Mouse (Mus musculus): ENCODE data around the gene Phf11d. TPM values are rescaled to one million over a fixed set of nuclear protein-coding genes. Genes with fewer than 3 reads are reported as not detected.
A peak's percentile ranks its signal among the peaks of the same experiment; 100 is the strongest.
"Not testable (repeated sequence)": the region's sequence is repeated elsewhere in the genome, so short reads cannot be mapped to it uniquely, and the experiment has no call there.

The Phf11d gene
- under 1 TPM; 0.47 to 0.51 TPM for total RNA-seq (2021)

DNA sequence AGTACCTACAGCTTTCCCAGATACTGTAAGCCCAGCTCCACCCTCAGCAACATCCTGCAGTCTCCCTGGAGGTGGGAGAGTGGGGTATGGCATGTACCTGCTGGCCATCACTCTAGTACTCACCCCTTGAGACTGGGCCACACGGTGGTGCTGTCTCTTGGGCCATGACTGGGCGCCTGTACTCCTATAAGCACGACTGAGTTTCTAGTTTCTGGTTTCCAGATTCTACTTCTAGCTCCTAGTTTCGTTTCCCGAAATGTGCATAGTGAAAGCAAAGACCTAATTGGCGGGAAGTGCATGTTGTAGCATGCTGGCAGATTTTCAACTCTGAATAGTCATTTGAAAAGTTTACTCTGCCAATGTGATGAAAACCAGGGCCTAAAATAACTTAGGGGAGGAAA is at the start of gene Phf11d:
Phf11d (minus strand) TSS at position 227 of the 401 bp plus-strand sequence.
- peak; percentile 4 to 27 for DNase-seq (ENCODE audit: extremely low spot score in 1 of 2, low spot score in 2 of 2)
- intact Hi-C loops (cut with DNase I) = no loop called here

- intact Hi-C loops (cut with DNase I); DNase-seq (ENCODE audit: extremely low spot score in 1 of 2, low spot score in 2 of 2): not testable (repeated sequence)
These were observed 49.7 kb upstream of the Phf11d start for GRCm38 (mm10) chr14:59414979-59415378.

GRCm38 (mm10) chr14:59396999-59397398 is 31.7 kb upstream of the Phf11d start:
- intact Hi-C loops (cut with DNase I) = no loop called here

DNA sequence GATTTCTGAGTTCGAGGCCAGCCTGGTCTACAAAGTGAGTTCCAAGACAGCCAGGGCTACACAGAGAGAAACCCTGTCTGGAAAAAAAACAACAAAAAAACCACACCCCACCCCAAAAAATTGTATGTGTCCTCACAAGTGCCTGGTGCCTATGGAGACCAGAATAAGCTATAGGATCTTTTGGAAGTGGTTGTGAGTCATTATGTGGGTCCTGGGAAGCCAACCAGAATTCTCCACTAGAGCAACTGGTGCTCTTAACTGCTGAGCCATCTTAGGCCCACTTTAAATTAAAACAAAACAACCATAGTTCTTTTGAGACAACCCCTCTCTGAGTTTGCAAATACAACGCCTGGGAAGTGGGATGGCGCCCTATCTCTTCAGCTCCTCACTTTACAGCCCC is 30.0 kb upstream of the Phf11d start, which contains the start of gene Phf11c:
Phf11c (minus strand) TSS at position 101 of the 400 bp plus-strand sequence.
- intact Hi-C loops (cut with DNase I) = no loop called here

More at GRCm38 (mm10) chr14:59396999-59397398, 31.7 kb upstream of the Phf11d start:
- no peak for DNase-seq (ENCODE audit: extremely low spot score in 1 of 2, low spot score in 2 of 2)

GRCm38 (mm10) chr14:59390181-59390580 is 24.9 kb upstream of the Phf11d start:
- peak in 1 of 2 experiments; percentile 14 for DNase-seq (ENCODE audit: extremely low spot score in 1 of 2, low spot score in 2 of 2)
- intact Hi-C loops (cut with DNase I) = not testable (repeated sequence)

More for the DNA sequence above, 30.0 kb upstream of the Phf11d start, which contains the start of gene Phf11c:
- DNase-seq (ENCODE audit: extremely low spot score in 1 of 2, low spot score in 2 of 2) = no peak

GRCm38 (mm10) chr14:59389532-59389931 is 24.3 kb upstream of the Phf11d start:
- no peak for DNase-seq (ENCODE audit: extremely low spot score in 1 of 2, low spot score in 2 of 2)
- intact Hi-C loops (cut with DNase I) = loop anchor here (5.0 kb wide), 1 partner anchor 168 kb away; no protein-coding TSS in a partner anchor

DNA sequence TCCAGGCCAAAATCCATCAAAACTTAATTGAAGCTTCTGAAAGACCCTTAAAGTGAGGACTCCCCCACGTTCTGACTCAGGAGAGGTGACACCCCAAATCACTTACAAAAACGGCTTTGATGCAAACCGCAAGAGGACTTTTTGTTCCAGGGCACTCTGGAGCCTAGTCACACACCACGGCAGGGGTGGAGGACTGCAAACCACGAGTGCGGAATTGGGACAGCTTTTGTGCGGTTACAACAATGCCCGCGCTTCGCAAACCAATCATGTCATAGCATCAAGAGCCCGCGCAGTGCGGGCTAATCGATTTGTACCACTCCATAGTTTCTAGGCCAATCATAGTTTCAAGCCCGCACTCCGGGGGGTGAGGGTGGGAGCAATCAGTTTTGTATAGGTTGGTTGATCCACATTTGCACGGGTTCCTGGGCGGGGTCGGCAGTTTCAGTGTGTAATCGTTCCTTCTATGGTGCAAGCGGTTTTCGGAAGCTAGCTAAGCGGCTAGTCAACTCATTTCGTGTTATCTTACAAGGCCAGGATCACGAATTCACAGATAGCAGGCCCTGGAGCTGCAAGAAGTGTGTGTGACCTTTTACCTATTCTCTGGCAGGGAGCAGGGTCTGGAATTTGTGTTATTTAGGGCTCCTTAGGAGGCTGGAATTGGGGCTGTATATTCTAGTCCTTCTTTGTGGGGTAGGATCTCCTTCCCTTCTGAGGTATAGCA is 5.2 kb upstream of the Phf11d start:
- no peak for DNase-seq (ENCODE audit: extremely low spot score in 1 of 2, low spot score in 2 of 2)
- intact Hi-C loops (cut with DNase I) = no loop called here

DNA sequence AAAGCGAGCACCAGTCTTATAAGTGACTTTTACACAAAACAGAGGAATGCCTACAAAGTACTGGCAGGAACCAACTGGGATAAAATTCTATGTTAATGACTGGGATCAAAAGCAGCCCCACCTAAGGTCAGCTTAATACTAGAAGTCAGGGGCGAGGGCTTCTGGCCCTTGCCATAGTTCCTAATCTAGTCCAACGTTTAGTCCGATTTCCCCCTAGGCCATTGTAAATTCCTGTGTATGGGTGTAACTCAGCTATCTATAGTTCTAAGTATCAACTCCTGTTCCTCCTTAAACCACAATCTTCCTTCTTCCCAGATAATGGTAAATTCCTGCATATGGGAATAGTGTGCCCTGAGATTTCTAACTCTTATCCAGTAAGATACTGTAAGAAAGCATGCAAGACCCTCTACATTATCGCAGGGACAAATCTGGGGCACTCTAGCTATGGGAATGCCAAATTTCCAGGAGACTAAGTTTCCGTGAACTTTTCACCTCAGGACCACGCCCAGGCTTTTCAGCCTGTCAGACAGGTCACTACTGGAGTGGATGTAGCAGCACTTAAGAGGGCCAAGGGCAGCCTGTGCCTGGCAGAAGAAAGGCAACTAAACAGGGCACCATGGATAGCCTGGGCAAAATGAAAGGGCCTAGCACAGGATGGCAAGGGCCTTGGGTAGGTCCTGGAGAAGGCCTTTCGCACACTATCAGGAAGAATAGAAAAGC is 1.3 kb upstream of the Phf11d start:
- no peak for DNase-seq (ENCODE audit: extremely low spot score in 1 of 2, low spot score in 2 of 2)
- intact Hi-C loops (cut with DNase I) = no loop called here

GRCm38 (mm10) chr14:59341189-59341588 is 24.1 kb downstream of the Phf11d start, which contains the start of gene Phf11b:
Gene Phf11b, minus strand, starts transcription at chr14:59341351.
- DNase-seq (ENCODE audit: extremely low spot score in 1 of 2, low spot score in 2 of 2); intact Hi-C loops (cut with DNase I): not testable (repeated sequence)

DNA sequence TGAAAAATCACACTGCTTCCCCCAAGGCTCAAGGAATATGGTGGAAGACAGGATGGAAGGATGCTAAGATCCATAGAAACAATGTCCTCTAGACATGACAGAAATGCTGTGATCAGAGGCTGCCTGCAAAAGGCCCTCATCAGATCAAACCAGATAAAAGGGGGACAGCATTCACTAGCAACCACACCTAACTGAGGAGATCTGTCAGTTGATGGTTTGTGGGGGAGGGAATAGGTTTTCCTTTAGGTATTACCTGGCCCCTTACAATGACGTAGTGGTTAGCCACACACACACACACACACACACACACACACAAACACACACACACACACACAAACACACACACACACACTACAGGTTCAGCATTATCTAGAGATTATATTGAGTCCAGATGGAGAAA is 25.7 kb downstream of the Phf11d start:
- intact Hi-C loops (cut with DNase I) = no loop called here
- no peak for DNase-seq (ENCODE audit: extremely low spot score in 1 of 2, low spot score in 2 of 2)

GRCm38 (mm10) chr14:59336056-59336455 is 29.2 kb downstream of the Phf11d start:
- intact Hi-C loops (cut with DNase I); DNase-seq (ENCODE audit: extremely low spot score in 1 of 2, low spot score in 2 of 2): not testable (repeated sequence)

DNA sequence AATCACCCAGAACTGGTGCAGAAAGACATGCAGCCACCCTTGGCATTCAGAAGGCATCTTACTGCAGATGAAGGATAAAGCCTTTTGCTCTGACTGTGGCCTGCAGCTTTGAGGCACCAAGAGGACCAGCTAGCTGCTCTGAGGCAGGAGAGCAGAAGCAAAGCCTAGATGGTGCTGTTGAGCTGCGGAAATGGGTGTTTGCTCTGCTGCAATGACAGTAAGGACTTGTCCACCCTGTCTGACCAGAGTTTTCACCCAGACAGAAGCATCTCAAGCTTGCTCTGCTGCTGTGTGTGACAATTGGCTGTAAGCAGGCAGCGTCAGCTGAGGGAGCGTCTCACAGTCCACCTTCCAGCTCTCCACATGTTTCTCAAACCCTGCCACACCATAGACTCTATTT is 34.8 kb downstream of the Phf11d start:
- intact Hi-C loops (cut with DNase I) = not testable (repeated sequence)
- DNase-seq (ENCODE audit: extremely low spot score in 1 of 2, low spot score in 2 of 2) = peak; percentile 4 to 23

DNA sequence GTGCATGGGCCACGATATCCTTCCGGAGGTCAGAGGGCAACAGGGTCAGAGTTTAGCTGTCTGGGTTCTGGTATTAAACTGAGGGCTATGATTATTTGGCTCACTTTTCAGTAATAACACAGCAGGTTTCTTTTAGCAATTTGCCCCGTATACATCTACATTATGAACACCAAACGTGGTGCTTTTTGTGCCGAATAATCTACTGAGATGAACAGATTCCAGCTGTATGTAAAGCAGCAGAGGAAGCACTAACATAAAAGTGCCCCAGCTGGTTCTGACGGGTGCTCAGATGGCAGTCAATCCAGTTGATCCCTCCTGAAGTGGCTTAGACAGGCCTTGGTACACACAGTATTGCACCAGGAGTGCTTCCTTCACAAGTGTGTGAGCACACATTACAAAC is 45.3 kb downstream of the Phf11d start:
- intact Hi-C loops (cut with DNase I) = loop anchor here (10.0 kb wide), 1 partner anchor 235 kb away; no protein-coding TSS in a partner anchor

GRCm38 (mm10) chr14:59319036-59319435 is 46.2 kb downstream of the Phf11d start:
- intact Hi-C loops (cut with DNase I) = not testable (repeated sequence)

More for the DNA sequence above, 45.3 kb downstream of the Phf11d start:
- not testable (repeated sequence) for DNase-seq (ENCODE audit: extremely low spot score in 1 of 2, low spot score in 2 of 2)

More at GRCm38 (mm10) chr14:59319036-59319435, 46.2 kb downstream of the Phf11d start:
- not testable (repeated sequence) for DNase-seq (ENCODE audit: extremely low spot score in 1 of 2, low spot score in 2 of 2)

Other genes starting within 250 kb of the Phf11d start
- not detected for gene 1700129C05Rik, start 222.6 kb downstream of the Phf11d start, total RNA-seq (2021)
- gene Gm5142, start 186.7 kb downstream of the Phf11d start, total RNA-seq (2021) = not detected
- 10 to 100 TPM; 23.2 to 26.2 TPM for gene Rcbtb1, start 164.3 kb downstream of the Phf11d start, total RNA-seq (2021)
- not detected for gene Gm6904, start 105.3 kb downstream of the Phf11d start, total RNA-seq (2021)
- not detected for gene Phf11a, start 67.9 kb downstream of the Phf11d start, total RNA-seq (2021)
- gene Phf11b, start 24.1 kb downstream of the Phf11d start, total RNA-seq (2021) = not detected
- gene Phf11c, start 29.9 kb upstream of the Phf11d start, total RNA-seq (2021) = under 1 TPM; 0.39 to 0.59 TPM
- 1 to 10 TPM; 3.8 to 4.0 TPM for gene Setdb2, start 75.4 kb upstream of the Phf11d start, total RNA-seq (2021)
- 10 to 100 TPM; 19.3 to 22.0 TPM for gene Cab39l, start 75.5 kb upstream of the Phf11d start, total RNA-seq (2021)
- gene Cdadc1, start 232.5 kb upstream of the Phf11d start, total RNA-seq (2021) = 10 to 100 TPM; 39.3 to 49.8 TPM